Mouse (Mus musculus): ENCODE measurements around the gene Gm867.

Gm867 gene

GRCm38 (mm10) chr10:75940520-75940919 lies at the start of gene Gm867:
Gene Gm867, minus strand, starts transcription at chr10:75940672.
- DNase-seq, result no peak

GRCm38 (mm10) chr10:75979432-75979831 lies 39.0 kb upstream of the Gm867 start:
- DNase-seq, result no peak

- no peak for DNase-seq
Observed at GRCm38 (mm10) chr10:75978835-75979157, 38.3 kb upstream of the Gm867 start.

DNA sequence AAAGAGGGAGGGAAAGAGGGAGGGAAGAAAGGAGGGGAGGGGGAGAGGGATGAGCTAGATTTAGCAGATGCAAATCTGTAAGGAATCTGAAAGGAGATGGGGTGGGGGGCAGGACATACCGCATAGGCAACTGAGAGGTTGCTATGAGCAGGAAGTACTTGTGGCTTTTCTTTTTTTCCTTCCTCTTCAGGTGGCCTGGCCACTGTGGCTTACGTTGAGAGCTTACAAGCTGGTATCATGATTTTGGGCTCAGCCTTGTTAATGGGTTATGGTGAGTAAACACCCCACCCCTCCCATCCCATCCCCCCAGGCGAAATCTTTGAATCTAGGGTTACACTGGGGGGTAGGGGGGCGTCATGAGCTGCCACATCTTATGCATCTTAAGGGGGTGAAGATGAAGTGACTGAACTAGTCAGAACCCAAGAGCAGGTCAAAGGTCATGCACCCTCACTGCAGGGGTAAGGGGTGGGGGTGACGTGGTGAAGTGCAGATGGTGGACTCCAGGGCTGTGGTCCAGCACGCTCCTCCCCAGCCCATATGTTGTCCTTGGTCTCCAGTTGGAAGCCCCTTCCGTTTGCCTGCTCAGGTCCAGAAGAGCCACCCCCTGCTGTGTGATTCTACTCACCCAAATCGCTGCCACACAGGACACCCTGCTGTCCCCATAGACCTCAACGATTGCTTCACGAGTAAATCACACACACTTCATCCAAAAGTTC lies 37.8 kb upstream of the Gm867 start:
- DNase-seq, result peak; percentile 24 to 31

DNA sequence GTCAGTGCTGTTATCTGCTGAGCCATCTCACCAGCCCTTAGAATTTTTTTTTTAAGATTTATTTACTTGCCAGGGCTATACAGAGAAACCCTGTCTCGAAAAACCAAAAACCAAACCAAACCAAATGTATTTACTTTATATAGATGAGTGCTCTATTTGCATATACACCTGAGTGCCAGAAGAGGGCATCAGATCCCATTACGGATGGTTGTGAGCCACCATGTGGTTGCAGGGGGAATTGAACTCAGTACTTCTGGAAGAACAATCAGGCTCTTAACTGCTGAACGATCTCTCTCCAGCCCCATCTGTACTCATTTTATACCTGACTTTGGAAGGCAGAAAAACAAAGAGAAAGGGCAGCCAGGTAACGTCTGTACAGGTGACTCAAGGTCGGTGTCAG lies 34.7 kb upstream of the Gm867 start:
- DNase-seq, result peak; percentile 17 to 43

GRCm38 (mm10) chr10:75973846-75974245 lies 33.4 kb upstream of the Gm867 start:
- no peak for DNase-seq

DNA sequence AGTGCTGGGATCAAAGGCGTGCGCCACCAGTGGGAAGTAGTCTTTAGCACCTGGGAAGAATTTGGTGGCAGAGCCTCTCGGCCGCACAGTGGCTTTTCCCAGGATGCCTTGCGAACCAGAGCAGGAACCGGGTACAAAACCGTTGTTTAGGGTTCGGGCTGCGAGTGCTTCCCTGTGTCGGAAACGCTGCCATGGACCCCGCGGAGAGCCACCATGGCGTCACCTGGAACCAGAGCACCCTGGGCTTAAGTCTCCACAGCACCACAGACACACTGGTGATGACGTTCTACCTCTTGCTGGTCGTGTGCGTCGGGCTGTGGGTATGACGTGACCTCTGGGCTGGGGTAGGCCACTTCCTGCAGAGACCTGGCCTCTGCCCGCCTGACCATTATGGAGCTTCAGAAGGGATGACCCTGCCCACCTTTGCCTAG lies 13.9 kb upstream of the Gm867 start, which contains the start of gene Gm5134:
Gm5134 (plus strand) TSS at position 134 of the 431 bp plus-strand sequence.
- DNase-seq, result no peak

DNA sequence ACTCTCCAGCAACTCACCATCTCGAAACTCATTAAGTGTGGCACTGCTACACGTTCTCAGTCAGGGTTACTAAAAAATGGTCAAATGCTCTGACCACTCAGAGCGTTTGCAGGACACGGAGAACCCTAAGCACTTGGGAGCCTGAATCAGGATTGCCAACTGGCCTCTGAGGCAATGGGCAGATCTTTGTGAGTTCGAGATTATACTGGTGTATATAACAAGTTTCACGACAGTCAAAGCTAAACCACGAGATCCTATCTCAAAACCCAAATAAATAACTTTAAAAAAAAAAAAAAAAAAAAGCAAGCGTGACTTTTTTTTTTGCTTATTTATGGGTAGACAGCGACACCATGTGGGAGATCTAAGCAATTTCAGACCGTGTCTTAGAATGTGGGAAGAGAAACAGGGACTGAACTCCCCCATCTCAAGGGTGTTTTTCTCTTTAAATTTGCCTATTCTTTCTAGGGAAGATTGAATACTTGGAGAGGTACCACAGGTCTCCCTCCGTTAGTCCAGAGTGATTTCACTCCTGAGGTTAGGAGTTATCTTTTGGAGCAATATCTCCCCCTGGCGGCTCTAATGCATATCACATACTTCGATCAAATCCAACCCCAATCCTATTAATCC lies 11.1 kb upstream of the Gm867 start:
- DNase-seq, result peak; percentile 73

GRCm38 (mm10) chr10:75950791-75951210 lies 10.3 kb upstream of the Gm867 start:
- peak; percentile 31 to 38 for DNase-seq

- DNase-seq, result no peak
Observed at GRCm38 (mm10) chr10:75949053-75950045, 8.9 kb upstream of the Gm867 start.

- DNase-seq, result no peak
Observed at GRCm38 (mm10) chr10:75948079-75948478, 7.6 kb upstream of the Gm867 start.

GRCm38 (mm10) chr10:75945896-75946295 lies 5.4 kb upstream of the Gm867 start:
- DNase-seq, result peak in 1 of 2 experiments; percentile 1

GRCm38 (mm10) chr10:75945213-75945612 lies 4.7 kb upstream of the Gm867 start:
- DNase-seq, result peak in 1 of 2 experiments; percentile 1

DNA sequence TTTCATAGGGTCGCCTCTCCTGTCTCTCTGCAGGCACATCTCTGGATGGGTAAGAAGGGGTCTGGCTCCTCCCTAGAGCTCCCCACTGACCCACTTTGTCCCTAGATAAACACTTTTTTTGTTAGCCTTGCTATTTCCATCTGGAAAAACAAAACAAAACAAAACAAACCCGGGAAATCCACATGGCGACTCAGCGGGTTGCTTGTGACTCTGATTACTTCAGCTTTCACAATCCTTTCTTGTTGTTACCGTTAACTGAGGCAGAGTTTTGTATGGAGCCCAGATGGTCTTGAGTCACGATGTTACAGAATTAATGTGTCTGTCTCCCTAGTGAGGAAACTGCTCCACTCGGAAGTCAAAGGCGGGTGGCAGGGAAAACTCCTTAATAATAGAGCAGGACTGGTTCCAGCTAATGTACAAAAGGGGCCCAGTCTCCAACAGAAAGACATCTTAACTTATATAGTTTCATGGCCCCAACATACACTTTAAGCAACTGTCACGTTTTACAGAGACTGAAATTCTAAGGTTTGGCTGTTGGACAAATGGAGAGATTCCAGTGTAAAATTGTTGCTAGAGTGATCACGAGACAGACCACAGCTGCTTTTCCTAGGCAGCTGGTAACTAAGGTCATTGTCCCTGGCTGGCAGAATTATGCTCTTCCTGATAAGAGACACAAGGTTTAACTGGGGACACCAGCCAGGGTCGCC lies 3.7 kb upstream of the Gm867 start:
- DNase-seq, result no peak

DNA sequence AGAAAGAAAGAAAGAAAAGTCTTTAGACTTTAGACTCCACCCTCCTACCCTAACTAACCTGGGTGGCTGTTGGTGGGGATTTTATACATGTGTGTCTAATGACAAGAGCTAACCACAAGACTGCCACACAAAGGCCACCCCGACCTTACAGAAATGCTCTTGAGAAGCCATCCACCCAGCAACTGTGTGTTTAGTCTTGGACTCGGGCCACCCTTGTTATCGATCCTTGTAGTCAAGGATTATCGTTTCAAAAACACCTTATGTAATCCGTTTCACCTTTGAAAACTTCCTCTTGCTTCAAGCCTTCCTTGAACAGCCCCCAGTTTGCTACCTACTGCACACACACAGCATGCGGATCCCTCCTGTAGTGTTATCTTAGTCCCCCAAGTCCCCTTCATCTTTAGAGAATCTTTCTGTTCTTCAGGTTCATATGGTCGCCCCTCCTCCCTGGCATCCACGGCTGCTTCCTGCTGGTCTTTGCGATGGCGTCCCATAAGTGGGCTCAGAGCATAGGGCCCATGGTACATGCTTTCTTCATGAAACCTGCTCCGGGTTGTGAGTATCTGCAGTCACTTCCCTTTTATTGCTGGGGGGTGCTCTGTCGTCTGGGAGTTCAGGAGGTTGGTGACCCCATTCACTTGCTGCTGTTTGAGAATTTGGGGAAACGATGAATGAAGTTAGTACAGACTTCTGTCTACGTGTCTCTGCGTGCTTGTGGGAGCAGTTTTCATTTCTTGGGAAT lies 2.4 kb upstream of the Gm867 start, which contains the start of gene Vpreb3:
Vpreb3 (plus strand) TSS at position 322 of the 742 bp plus-strand sequence.
- no peak for DNase-seq

DNA sequence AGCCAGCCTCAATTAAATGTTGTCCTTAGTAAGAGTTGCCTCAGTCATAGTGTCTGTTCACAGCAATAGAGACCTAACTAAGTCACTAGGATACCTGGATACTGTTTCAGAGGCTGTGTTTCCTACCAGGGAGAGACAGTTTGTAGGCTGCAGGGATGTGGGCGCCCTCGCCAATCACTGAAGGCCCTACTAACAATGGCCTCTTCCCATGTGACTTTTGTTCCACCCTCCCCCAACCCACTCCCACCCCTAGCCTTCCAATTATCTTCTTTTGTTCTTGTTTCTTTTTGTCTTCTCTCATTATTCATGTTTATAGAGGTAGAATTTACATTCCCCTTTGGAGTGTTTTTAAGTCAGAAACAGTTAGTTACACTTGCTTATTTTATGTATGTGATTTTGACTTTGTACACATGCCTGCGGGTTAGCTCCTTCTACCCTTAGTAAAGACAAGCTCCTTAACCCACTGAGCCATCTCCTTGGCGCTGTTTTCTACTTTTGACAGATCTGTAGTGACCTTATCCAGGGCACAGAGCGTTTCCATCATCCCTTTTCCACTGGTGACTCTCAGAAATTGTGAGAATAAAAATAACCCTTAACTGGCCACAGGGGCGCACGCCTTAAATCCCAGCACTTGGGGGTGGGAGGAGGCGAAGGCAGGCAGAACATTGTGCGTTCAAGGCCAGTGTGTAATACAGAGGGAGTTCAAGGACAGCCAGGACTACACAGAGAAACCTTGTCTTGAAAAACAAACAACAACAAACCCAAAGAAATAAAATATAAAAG lies 761 bp upstream of the Gm867 start:
- DNase-seq, result no peak

- no peak for DNase-seq
Observed at GRCm38 (mm10) chr10:75939481-75940234, 814 bp downstream of the Gm867 start.

GRCm38 (mm10) chr10:75937851-75938643 lies 2.4 kb downstream of the Gm867 start:
- no peak for DNase-seq

Measured in cerebellum, postnatal 14 days (tissue).